Mouse (Mus musculus): ENCODE results near the gene Ttk.

- TF ChIP-seq MAX (IDR thresholded peaks at IDR 0.05; ENCODE audit: low read depth) (no peak), TCF12 (IDR thresholded peaks at IDR 0.05; ENCODE audit: insufficient read depth, poor library complexity, severe bottlenecking) (no peak), POLR2A (IDR thresholded peaks at IDR 0.05; ENCODE audit: insufficient read length, low read depth) (no peak), E2F4 (IDR thresholded peaks at IDR 0.05; ENCODE audit: insufficient read depth) (no peak), TCF3 (IDR thresholded peaks at IDR 0.05; ENCODE audit: insufficient read length, low read depth) (no peak), MYOD1 (IDR thresholded peaks at IDR 0.05; ENCODE audit: control insufficient read depth in 1 of 3, insufficient read length in 2 of 3, low read depth in 2 of 3) (no peak), POLR2AphosphoS2 (IDR thresholded peaks at IDR 0.05; ENCODE audit: insufficient read length, low read depth) (no peak), USF1 (IDR thresholded peaks at IDR 0.05; ENCODE audit: low read depth) (no peak), SRF (IDR thresholded peaks at IDR 0.05; ENCODE audit: control insufficient read depth, insufficient read length, low read depth) (no peak), MYOG (IDR thresholded peaks at IDR 0.05; ENCODE audit: control insufficient read depth in 1 of 3, insufficient read depth in 1 of 3, insufficient read length in 2 of 3, low read depth in 2 of 3) (no peak)
These were observed 76.4 kb downstream of the Ttk start for GRCm38 (mm10) chr9:83910926-83911325.

Data from myocyte (in vitro differentiated cells).